Mouse (Mus musculus) embryonic facial prominence, embryonic 13.5 days (tissue): ENCODE results near the gene Gldc. TPM values are rescaled to one million over a fixed set of nuclear protein-coding genes. Genes with fewer than 3 reads are reported as not detected.

Experiments
- ATAC-seq: fragments of 200-750 bp; cut with Nextera tagmentation; 2 replicates; pipeline ENCODE4 v1.8.0; 2017; ENCODE audit warnings: low read depth; ENCODE audit not compliant: insufficient number of reproducible peaks, insufficient read depth, low FRiP score, low TSS enrichment
- H3K27ac ChIP-seq: fragments of 300-500 bp; sonication (generic); 2 replicates; pipeline ENCODE4 v1.5.1; 2015; ENCODE audit warnings: moderate library complexity, mild to moderate bottlenecking, inconsistent platforms
- H3K27me3 ChIP-seq: fragments of 300-500 bp; sonication (generic); 2 replicates; pipeline ENCODE4 v1.6.1; 2015; ENCODE audit warnings: mild to moderate bottlenecking, inconsistent platforms
- H3K36me3 ChIP-seq: fragments of 300-500 bp; sonication (generic); 2 replicates; pipeline ENCODE4 v1.6.1; 2015; ENCODE audit warnings: mild to moderate bottlenecking, inconsistent platforms
- H3K4me1 ChIP-seq: fragments of 300-500 bp; sonication (generic); 2 replicates; pipeline ENCODE4 v1.6.1; 2015; ENCODE audit warnings: inconsistent platforms
- H3K4me2 ChIP-seq: fragments of 300-500 bp; sonication (generic); 2 replicates; pipeline ENCODE4 v1.6.1; 2015; ENCODE audit warnings: moderate library complexity, mild to moderate bottlenecking, inconsistent platforms
- H3K4me3 ChIP-seq: fragments of 300-500 bp; sonication (generic); 2 replicates; pipeline ENCODE4 v1.5.1; 2015; ENCODE audit warnings: mild to moderate bottlenecking, inconsistent platforms
- H3K9ac ChIP-seq: fragments of 300-500 bp; sonication (generic); 2 replicates; pipeline ENCODE4 v1.6.1; 2015; ENCODE audit warnings: mild to moderate bottlenecking, inconsistent platforms
- H3K9me3 ChIP-seq: fragments of 300-500 bp; sonication (generic); 2 replicates; pipeline ENCODE4 v1.6.1; 2016; ENCODE audit warnings: inconsistent platforms
- WGBS: fragments of 180-500 bp; shearing (Covaris S2); methylation state at CpG from one replicate; pipeline ENCODE4 v1.1.7; 2015; ENCODE audit warnings: mixed read lengths; 5-methylcytosine and 5-hydroxymethylcytosine counted together
- polyA plus RNA-seq: library from polyadenylated mRNA; unstranded; fragments of >200 nt; fragmentation: Nextera tagmentation; extraction: Ambion mirVana; gene quantifications from 2 replicates; pipeline ENCODE4 v1.2.1, GENCODE M21; 2015

Gldc gene
- polyA plus RNA-seq, 1 experiment from 2014 or later, result 3.7 TPM

DNA sequence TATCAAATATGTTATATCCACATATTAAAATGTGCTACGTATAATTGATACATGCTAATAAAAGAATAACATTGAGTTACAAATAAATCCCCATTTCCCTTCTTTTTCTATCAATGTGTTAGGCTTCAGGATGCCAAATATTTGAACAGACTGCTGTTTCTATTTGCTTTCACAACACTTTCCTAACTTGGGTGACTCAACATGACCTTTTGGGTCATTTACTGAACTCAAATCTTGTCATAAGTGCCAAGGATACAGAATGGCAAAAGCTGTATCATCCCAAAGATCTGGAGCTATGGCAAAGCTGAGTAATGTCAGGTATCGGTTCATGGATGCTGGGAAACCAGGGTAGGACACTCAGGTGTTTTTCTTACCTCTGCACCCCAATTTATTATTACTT, 12.0 kb upstream of the Gldc start:
- Histone ChIP-seq H3K27ac (no peak overlapping the region), H3K27me3 (no peaks in the 10 kb centered on the region), H3K4me2 (no peak overlapping the region), H3K4me1 (no peaks in the 10 kb centered on the region), H3K9ac (no peak overlapping the region), H3K36me3 (no peaks in the 10 kb centered on the region), H3K9me3 (0 out of 2 replicates have a peak, but pooled peaks cover 6% of the 10 kb centered on the region), H3K4me3 (no peak overlapping the region)
- ATAC-seq, result no peak
- WGBS, result 93% methylated on average over 2 of the region's 2 CpGs

DNA sequence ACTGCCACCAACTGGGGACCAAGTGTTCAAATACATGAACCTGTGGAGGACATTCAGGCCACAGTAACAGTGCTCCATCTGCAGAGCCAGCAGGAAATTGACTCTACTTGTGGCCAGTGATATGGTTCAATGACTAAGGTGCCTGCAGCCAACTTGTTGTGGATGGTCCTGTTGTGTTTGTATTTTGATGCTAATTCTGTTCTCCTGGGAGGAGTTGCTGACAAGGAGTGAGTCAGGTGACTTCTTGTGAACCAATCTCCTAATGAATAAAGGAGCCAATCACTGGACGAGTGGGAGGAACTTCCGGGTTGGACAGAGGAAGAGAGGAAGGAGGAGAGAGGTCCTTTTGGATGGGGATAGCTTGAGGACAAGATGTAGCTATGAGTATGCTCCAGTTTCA, 10.3 kb upstream of the Gldc start:
- 88% methylated on average over 2 of the region's 2 CpGs for WGBS
- no peak overlapping the region for H3K27ac ChIP-seq
- 0 out of 2 replicates have a peak, but pooled peaks cover 6% of the 10 kb centered on the region for H3K9me3 ChIP-seq
- H3K4me3 ChIP-seq, result no peak overlapping the region
- H3K4me1 ChIP-seq, result no peaks in the 10 kb centered on the region
- no peaks in the 10 kb centered on the region for H3K27me3 ChIP-seq
- no peaks in the 10 kb centered on the region for H3K36me3 ChIP-seq
- H3K9ac ChIP-seq, result no peak overlapping the region
- no peak for ATAC-seq
- H3K4me2 ChIP-seq, result no peak overlapping the region

DNA sequence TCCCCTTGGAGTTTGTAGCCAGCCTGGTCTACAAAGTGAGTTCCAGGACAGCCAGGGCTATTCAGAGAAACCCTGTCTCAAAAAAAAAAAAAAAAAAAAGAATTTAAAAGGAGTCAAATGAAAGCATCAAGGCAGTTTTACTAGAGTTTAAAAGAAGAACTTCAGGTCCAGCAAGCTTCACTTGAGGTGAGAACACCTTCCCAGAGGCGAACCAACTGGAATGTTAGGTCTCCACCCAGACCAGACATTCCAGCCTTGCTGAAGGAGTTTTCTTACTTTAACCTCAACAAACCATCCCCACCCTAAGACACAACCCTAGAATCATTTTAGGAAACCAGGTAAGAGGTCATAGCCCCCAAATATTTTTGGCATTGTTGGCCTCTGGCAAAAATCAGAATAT, 4.8 kb upstream of the Gldc start:
- Histone ChIP-seq H3K4me3 (no peak overlapping the region), H3K27me3 (peaks cover 20% of the 10 kb centered on the region), H3K36me3 (no peaks in the 10 kb centered on the region), H3K4me1 (peaks cover 1% of the 10 kb centered on the region), H3K4me2 (no peak overlapping the region), H3K27ac (no peak overlapping the region), H3K9ac (no peak overlapping the region), H3K9me3 (no peaks in the 10 kb centered on the region)
- no peak for ATAC-seq
- 74% methylated on average over 1 of the region's 1 CpGs for WGBS

DNA sequence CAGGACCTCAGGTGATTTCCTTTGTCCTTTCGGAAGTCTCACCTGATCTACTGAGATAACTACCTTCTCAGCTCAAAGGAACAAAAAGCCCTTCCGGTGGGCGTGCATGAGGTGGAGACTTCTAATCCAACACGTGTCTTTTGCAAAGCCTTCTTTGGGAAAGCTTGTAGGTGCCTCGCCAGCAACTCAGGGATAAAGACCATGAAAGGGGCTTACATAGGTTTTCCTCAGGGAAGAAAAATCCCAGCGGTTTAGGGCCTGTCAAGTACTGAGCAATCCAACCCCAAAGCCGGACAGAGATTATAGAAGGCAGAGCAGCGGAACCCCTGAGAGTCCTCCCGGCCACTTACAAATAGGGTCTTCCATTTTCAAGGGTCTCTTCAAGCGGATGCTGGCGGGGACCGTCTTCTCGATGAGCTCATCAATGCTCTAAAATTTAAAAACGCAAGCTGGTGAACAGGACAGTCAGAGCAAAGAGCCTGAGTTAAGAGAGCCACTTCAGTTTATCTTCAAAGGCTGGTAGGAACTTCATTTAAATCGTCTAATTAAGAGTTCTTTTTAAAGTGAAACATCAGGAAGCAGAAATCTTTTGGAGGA, 1.1 kb downstream of the Gldc start:
- no peaks in the 10 kb centered on the region for H3K36me3 ChIP-seq
- H3K9me3 ChIP-seq, result no peaks in the 10 kb centered on the region
- no peak overlapping the region for H3K9ac ChIP-seq
- no peak overlapping the region for H3K27ac ChIP-seq
- H3K27me3 ChIP-seq, result peaks cover 44% of the 10 kb centered on the region
- ATAC-seq, result no peak
- peak overlapping the region; percentile 100 for H3K4me2 ChIP-seq
- 3% methylated on average over 15 of the region's 15 CpGs for WGBS
- peak overlapping the region; percentile 58 for H3K4me3 ChIP-seq
- peaks cover 11% of the 10 kb centered on the region for H3K4me1 ChIP-seq

- Histone ChIP-seq H3K4me1 (peaks cover 11% of the 10 kb centered on the region), H3K27ac (no peak overlapping the region), H3K4me3 (no peak overlapping the region), H3K36me3 (no peaks in the 10 kb centered on the region), H3K9me3 (no peaks in the 10 kb centered on the region), H3K4me2 (no peak overlapping the region), H3K27me3 (peaks cover 40% of the 10 kb centered on the region), H3K9ac (no peak overlapping the region)
- 77% methylated on average over 8 of the region's 8 CpGs for WGBS
- ATAC-seq, result no peak
Observed at GRCm38 (mm10) chr19:30171346-30172055, 3.7 kb downstream of the Gldc start.

- Histone ChIP-seq H3K4me3 (no peak overlapping the region), H3K36me3 (no peaks in the 10 kb centered on the region), H3K4me1 (peaks cover 11% of the 10 kb centered on the region), H3K9ac (no peak overlapping the region), H3K9me3 (no peaks in the 10 kb centered on the region), H3K27me3 (peaks cover 28% of the 10 kb centered on the region), H3K4me2 (no peak overlapping the region), H3K27ac (no peak overlapping the region)
- 87% methylated on average over 6 of the region's 6 CpGs for WGBS
- no peak for ATAC-seq
Observed at GRCm38 (mm10) chr19:30170319-30170718, 4.9 kb downstream of the Gldc start.

DNA sequence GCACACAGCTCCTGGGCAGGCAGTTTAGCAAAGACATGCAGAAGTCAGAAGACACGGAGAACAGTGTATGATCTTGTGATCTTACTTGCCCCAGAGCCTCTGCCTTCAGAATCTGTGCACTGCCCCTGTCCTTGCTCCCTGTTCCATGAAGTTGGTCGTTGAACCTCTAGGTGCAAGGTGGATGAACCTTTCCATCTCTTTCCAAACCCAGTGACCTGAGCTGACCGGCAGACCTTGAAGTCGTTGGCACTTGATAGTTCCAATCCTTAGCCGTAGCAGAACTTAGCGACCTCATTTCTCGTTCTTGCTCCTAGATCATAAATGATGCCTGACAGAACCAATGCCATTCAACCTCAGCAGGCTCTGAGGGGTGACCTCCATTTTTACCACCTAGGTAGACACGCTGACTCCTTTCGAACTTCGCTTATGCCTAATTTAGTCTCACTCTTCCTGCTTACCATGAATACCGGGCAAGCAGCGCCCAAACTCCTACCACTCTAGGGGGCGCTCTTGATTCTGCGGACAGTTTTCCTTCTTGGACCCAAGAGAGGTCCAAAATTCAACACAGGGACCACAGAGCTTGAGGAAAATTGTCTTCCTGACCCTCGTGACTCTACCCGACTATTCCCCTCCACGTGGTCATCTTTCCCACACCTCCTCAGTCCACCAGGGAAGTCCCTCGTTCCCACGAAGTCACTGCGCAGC, 8.3 kb downstream of the Gldc start:
- Histone ChIP-seq H3K27me3 (no peaks in the 10 kb centered on the region), H3K9ac (no peak overlapping the region), H3K36me3 (no peaks in the 10 kb centered on the region), H3K4me3 (no peak overlapping the region), H3K27ac (no peak overlapping the region), H3K4me1 (no peaks in the 10 kb centered on the region), H3K4me2 (no peak overlapping the region), H3K9me3 (no peaks in the 10 kb centered on the region)
- ATAC-seq, result no peak
- 88% methylated on average over 20 of the region's 20 CpGs for WGBS

GRCm38 (mm10) chr19:30164228-30164627, 11.0 kb downstream of the Gldc start:
- ATAC-seq, result no peak
- Histone ChIP-seq H3K4me2 (no peak overlapping the region), H3K9ac (no peak overlapping the region), H3K9me3 (no peaks in the 10 kb centered on the region), H3K27ac (no peak overlapping the region), H3K27me3 (no peaks in the 10 kb centered on the region), H3K36me3 (no peaks in the 10 kb centered on the region), H3K4me3 (no peak overlapping the region), H3K4me1 (no peaks in the 10 kb centered on the region)
- WGBS, result 78% methylated on average over 2 of the region's 2 CpGs

DNA sequence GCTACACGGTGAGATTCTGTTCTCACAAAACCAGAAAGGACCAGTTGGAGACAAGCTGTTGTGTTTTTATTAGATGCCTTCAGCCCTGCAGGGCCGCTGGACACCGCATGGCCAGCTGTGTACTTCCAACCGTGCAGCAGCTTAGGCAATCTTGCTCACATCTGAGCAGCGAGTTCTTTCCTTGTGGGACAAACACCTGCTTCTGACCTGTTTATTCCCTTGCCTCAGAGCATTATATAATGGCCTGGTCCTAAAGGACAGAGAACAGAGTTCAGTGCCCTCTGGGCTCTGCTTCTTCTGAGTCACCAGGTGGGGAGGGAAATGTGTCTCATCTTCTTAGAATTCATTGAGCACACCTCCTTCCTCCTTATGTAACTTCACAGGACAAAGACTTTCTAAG, 12.4 kb downstream of the Gldc start:
- no peaks in the 10 kb centered on the region for H3K36me3 ChIP-seq
- WGBS, result 90% methylated on average over 5 of the region's 5 CpGs
- H3K9ac ChIP-seq, result no peak overlapping the region
- H3K27me3 ChIP-seq, result no peaks in the 10 kb centered on the region
- no peak for ATAC-seq
- H3K4me1 ChIP-seq, result no peaks in the 10 kb centered on the region
- no peaks in the 10 kb centered on the region for H3K9me3 ChIP-seq
- H3K4me3 ChIP-seq, result no peak overlapping the region
- H3K27ac ChIP-seq, result no peak overlapping the region
- H3K4me2 ChIP-seq, result no peak overlapping the region

DNA sequence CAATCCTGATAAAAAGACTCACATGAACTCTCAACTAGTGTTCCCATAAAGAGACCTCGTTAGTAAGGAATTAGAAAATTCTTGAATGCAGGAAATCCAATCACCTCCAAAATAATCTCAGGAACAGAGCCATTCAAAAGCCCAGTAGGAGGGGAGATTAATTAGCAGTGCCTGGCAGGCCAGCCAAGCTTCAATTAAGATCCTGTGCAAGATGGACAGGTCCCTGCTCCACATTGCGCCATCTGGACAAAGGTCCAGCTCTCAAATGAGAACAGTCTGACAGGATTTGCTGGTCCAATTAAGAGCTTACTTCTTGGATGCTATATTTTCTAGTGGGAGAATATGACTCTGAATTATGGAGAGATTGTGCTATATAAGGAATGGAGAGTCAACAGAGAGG, 15.2 kb downstream of the Gldc start:
- H3K27ac ChIP-seq, result no peak overlapping the region
- H3K9ac ChIP-seq, result no peak overlapping the region
- H3K9me3 ChIP-seq, result no peaks in the 10 kb centered on the region
- no peak for ATAC-seq
- no peak overlapping the region for H3K4me2 ChIP-seq
- WGBS, result 63% methylated on average over 2 of the region's 2 CpGs
- no peaks in the 10 kb centered on the region for H3K4me1 ChIP-seq
- no peaks in the 10 kb centered on the region for H3K36me3 ChIP-seq
- H3K27me3 ChIP-seq, result no peaks in the 10 kb centered on the region
- no peak overlapping the region for H3K4me3 ChIP-seq

DNA sequence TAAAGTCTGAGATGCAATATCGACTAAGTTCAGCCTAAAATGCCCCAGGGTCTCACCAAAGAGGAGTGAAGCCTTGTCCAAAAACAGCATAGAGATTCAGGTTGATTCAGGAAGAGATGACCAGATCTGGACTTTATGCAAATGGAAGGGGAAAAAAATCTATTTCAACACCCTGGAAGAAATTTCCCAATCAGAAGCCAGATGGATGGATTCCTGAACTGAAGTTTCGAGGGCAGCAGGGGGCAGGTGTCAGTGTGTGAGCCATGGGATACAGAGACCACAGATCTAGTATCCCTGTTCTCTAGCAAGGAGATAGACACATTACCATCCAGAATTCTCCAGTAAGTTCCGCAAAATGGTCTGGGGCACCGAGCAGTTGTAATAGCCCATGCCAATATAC, 17.0 kb downstream of the Gldc start:
- Histone ChIP-seq H3K27ac (no peak overlapping the region), H3K9ac (no peak overlapping the region), H3K4me2 (no peak overlapping the region), H3K4me1 (no peaks in the 10 kb centered on the region), H3K27me3 (no peaks in the 10 kb centered on the region), H3K36me3 (no peaks in the 10 kb centered on the region), H3K9me3 (no peaks in the 10 kb centered on the region), H3K4me3 (no peak overlapping the region)
- WGBS, result 83% methylated on average over 4 of the region's 4 CpGs
- ATAC-seq, result no peak
